Mouse (Mus musculus) embryonic facial prominence, embryonic 13.5 days (tissue): ENCODE data around the gene Muc3a. TPM values are rescaled to one million over a fixed set of nuclear protein-coding genes. Genes with fewer than 3 reads are reported as not detected.

Experiments
- ATAC-seq: fragments of 200-750 bp; cut with Nextera tagmentation; 2 replicates; pipeline ENCODE4 v1.8.0; 2017; ENCODE audit warnings: low read depth; ENCODE audit not compliant: insufficient number of reproducible peaks, insufficient read depth, low FRiP score, low TSS enrichment
- H3K27ac ChIP-seq: fragments of 300-500 bp; sonication (generic); 2 replicates; pipeline ENCODE4 v1.5.1; 2015; ENCODE audit warnings: moderate library complexity, mild to moderate bottlenecking, inconsistent platforms
- H3K27me3 ChIP-seq: fragments of 300-500 bp; sonication (generic); 2 replicates; pipeline ENCODE4 v1.6.1; 2015; ENCODE audit warnings: mild to moderate bottlenecking, inconsistent platforms
- H3K36me3 ChIP-seq: fragments of 300-500 bp; sonication (generic); 2 replicates; pipeline ENCODE4 v1.6.1; 2015; ENCODE audit warnings: mild to moderate bottlenecking, inconsistent platforms
- H3K4me1 ChIP-seq: fragments of 300-500 bp; sonication (generic); 2 replicates; pipeline ENCODE4 v1.6.1; 2015; ENCODE audit warnings: inconsistent platforms
- H3K4me2 ChIP-seq: fragments of 300-500 bp; sonication (generic); 2 replicates; pipeline ENCODE4 v1.6.1; 2015; ENCODE audit warnings: moderate library complexity, mild to moderate bottlenecking, inconsistent platforms
- H3K4me3 ChIP-seq: fragments of 300-500 bp; sonication (generic); 2 replicates; pipeline ENCODE4 v1.5.1; 2015; ENCODE audit warnings: mild to moderate bottlenecking, inconsistent platforms
- H3K9ac ChIP-seq: fragments of 300-500 bp; sonication (generic); 2 replicates; pipeline ENCODE4 v1.6.1; 2015; ENCODE audit warnings: mild to moderate bottlenecking, inconsistent platforms
- H3K9me3 ChIP-seq: fragments of 300-500 bp; sonication (generic); 2 replicates; pipeline ENCODE4 v1.6.1; 2016; ENCODE audit warnings: inconsistent platforms
- WGBS: fragments of 180-500 bp; shearing (Covaris S2); methylation state at CpG from one replicate; pipeline ENCODE4 v1.1.7; 2015; ENCODE audit warnings: mixed read lengths; 5-methylcytosine and 5-hydroxymethylcytosine counted together
- polyA plus RNA-seq: library from polyadenylated mRNA; unstranded; fragments of >200 nt; fragmentation: Nextera tagmentation; extraction: Ambion mirVana; gene quantifications from 2 replicates; pipeline ENCODE4 v1.2.1, GENCODE M21; 2015

The Muc3a gene
- polyA plus RNA-seq, result not detected in 2 replicates

DNA sequence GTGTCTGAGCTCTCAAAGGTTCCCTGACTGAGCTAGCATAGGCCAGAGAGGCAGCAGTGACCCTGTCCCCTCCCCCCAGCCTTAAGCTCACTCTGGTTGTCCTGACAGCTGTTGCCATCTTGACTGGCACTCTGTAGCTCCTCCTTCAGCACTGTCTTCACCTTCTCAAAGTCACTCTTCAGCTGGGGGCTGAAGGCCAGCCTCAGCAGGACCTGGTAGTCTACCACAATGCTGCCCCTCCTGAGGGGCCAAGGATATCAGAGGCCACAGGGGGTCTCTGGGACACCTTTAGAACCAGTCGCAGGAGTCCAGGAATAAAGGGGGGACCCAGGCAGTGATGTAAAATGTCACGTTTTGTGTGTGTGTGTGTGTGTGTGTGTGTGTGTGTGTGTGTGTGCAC is at the start of gene Muc3a:
TSS of gene Muc3a (minus strand) at position 101 of the 400 bp plus-strand sequence.
- Histone ChIP-seq H3K36me3 (no peaks in the 10 kb centered on the region), H3K4me1 (no peaks in the 10 kb centered on the region), H3K4me2 (no peak within 1 kb of the TSS), H3K27me3 (0 out of 2 replicates have a peak, but pooled peaks cover 6% of the 10 kb centered on the region), H3K27ac (no peak within 1 kb of the TSS), H3K9ac (no peak within 1 kb of the TSS), H3K9me3 (no peaks in the 10 kb centered on the region), H3K4me3 (no peak within 1 kb of the TSS)
- 65% methylated on average over 2 of the region's 2 CpGs for WGBS
- ATAC-seq, result no peak

DNA sequence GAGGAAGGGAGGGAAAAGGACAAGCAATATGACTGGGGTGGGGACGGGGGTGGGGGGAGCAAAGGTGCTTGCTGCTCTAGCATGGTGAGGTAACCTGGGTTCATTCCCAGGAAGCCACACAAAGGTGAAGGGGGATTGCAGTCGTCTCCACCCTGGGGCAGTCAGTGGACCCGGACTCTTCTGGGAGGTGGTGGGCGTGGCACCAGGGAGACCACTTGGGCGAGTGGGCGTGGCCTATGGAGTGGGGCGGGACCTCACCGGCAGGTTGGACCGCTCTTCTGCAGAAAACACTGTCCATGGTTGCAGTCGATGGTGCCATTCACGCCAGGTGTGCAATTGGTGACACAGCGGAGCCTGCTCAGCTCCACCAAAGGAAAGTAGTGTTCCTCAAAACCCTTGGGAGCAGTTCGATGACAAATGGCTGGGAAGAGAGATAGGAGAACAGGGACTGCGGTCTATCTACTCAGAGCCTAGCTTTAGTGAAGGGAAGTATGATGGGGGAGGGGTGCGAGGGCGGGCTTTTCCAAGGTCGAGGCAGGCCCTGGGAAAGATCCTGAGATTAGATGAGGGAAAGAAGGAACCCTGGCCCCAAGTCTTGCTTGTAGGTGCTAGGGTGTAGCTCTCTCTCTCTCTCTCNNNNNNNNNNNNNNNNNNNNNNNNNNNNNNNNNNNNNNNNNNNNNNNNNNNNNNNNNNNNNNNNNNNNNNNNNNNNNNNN is 917 bp downstream of the Muc3a start:
- Histone ChIP-seq H3K9ac (no peak overlapping the region), H3K4me2 (no peak overlapping the region), H3K4me1 (no peaks in the 10 kb centered on the region), H3K4me3 (no peak overlapping the region), H3K36me3 (no peaks in the 10 kb centered on the region), H3K9me3 (no peaks in the 10 kb centered on the region), H3K27me3 (0 out of 2 replicates have a peak, but pooled peaks cover 6% of the 10 kb centered on the region), H3K27ac (no peak overlapping the region)
- no peak for ATAC-seq
- 20% methylated on average over 17 of the region's 17 CpGs for WGBS

- Histone ChIP-seq H3K9me3 (no peaks in the 10 kb centered on the region), H3K4me2 (no peak overlapping the region), H3K27me3 (0 out of 2 replicates have a peak, but pooled peaks cover 6% of the 10 kb centered on the region), H3K4me1 (no peaks in the 10 kb centered on the region), H3K36me3 (no peaks in the 10 kb centered on the region), H3K9ac (no peak overlapping the region), H3K4me3 (no peak overlapping the region), H3K27ac (no peak overlapping the region)
- no peak for ATAC-seq
- 65% methylated on average over 8 of the region's 8 CpGs for WGBS
Observed at GRCm38 (mm10) chr5:137210689-137211088, 1.5 kb downstream of the Muc3a start.

- Histone ChIP-seq H3K4me3 (no peak overlapping the region), H3K4me1 (no peaks in the 10 kb centered on the region), H3K27me3 (0 out of 2 replicates have a peak, but pooled peaks cover 6% of the 10 kb centered on the region), H3K36me3 (no peaks in the 10 kb centered on the region), H3K9ac (no peak overlapping the region), H3K27ac (no peak overlapping the region), H3K4me2 (no peak overlapping the region), H3K9me3 (no peaks in the 10 kb centered on the region)
- ATAC-seq, result no peak
- 77% methylated on average over 3 of the region's 3 CpGs for WGBS
Observed at GRCm38 (mm10) chr5:137205301-137205700, 6.9 kb downstream of the Muc3a start.

DNA sequence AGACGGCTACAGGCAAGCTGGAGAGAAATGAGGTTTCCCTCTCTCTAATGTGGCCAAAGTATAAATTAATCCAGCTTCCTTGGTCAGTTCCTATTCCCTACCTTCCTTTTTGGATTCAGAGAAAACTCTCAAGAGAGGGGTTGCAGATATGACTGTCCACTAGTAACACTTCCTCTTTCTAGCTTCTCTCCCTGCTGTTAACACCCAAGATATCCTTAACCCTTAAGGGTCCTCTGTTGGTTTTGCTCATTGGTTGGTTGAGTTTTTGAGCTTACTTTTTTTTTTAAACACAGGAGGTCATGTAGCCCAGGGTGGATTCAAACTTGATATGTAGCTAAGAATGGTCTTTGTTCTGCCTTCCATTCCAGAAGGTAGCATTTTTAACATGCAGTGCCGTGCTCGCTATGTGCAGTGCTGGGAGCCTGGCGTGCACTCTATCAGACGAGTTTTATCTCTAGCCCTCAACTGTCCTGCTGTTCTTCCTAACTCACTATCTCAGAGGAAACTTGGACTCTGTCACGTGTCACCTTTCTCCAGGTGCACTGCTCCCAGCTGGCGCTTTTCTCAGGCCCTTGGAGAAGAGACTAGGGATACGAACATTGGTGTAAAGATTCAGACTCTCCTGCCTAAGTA is 17.6 kb downstream of the Muc3a start:
- 77% methylated on average over 8 of the region's 8 CpGs for WGBS

DNA sequence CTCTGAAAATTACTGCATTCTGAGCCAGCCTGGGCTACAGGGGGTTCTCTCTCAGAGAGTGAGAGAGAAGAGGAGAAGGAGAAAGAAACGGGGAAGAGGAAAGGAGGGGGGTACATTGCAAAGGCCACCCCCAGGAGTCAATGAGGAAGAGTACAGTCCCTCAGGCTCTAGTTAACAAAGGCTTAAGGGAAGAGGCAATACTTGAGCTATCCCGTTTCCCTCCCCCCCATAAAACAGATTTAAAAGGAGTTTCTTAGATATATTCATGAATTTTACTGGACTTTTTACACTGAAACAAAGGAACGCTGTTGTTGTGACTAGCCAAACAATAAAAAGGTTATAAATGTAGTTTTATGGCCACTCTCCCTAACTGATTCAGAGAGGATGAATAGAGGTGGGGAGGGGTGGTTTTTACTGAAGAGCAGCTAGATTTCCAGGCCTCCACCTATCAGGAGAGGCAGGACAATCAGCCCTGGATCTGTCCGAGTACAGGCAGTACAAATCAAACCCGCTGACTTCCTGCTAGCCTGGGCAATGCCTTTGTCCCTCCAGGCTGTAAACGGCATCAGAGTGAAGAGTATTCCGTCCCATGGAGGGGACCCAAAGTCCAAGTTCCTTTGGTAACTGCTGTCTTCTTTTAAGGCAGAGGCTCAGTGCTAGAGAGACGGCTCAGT is 18.8 kb downstream of the Muc3a start:
- no peak for ATAC-seq

More for the DNA sequence above, 17.6 kb downstream of the Muc3a start:
- H3K4me1 ChIP-seq, result no peaks in the 10 kb centered on the region
- no peak for ATAC-seq
- H3K36me3 ChIP-seq, result no peaks in the 10 kb centered on the region
- H3K9me3 ChIP-seq, result no peaks in the 10 kb centered on the region
- H3K27me3 ChIP-seq, result peaks cover 5% of the 10 kb centered on the region
- H3K27ac ChIP-seq, result no peak overlapping the region
- no peak overlapping the region for H3K9ac ChIP-seq
- H3K4me3 ChIP-seq, result no peak overlapping the region
- no peak overlapping the region for H3K4me2 ChIP-seq

DNA sequence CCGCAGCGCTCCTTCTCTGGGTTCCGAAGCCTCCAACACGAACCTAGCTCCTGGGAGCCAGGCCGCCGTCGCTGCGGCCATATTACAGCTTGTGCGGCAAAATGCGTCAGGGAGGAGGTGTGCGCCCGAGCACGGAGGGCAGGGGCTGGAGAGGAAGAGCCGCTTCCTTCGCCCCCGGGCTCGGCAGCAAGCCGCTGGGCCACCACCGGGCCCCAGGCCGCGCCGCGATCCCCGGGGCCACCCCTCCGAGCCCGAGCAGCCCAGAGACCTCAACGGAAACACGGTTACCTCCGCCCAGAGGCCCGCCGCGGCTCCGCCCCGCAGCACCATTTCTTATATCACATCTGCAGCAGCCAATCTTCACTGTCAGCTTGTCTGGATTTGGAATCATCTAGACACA is 22.9 kb downstream of the Muc3a start:
- Histone ChIP-seq H3K9me3 (no peaks in the 10 kb centered on the region), H3K4me1 (no peaks in the 10 kb centered on the region), H3K36me3 (no peaks in the 10 kb centered on the region), H3K9ac (peak overlapping the region; percentile 79), H3K27me3 (peaks cover 23% of the 10 kb centered on the region), H3K4me3 (peak overlapping the region; percentile 56), H3K27ac (no peak overlapping the region), H3K4me2 (peak overlapping the region; percentile 87)
- no peak for ATAC-seq
- WGBS, result 1% methylated on average over 34 of the region's 34 CpGs

More for the DNA sequence above, 18.8 kb downstream of the Muc3a start:
- Histone ChIP-seq H3K27me3 (peaks cover 15% of the 10 kb centered on the region), H3K4me3 (no peak overlapping the region), H3K9ac (no peak overlapping the region), H3K27ac (no peak overlapping the region), H3K4me1 (no peaks in the 10 kb centered on the region), H3K9me3 (no peaks in the 10 kb centered on the region), H3K36me3 (no peaks in the 10 kb centered on the region), H3K4me2 (no peak overlapping the region)
- WGBS, result 63% methylated on average over 8 of the region's 8 CpGs

DNA sequence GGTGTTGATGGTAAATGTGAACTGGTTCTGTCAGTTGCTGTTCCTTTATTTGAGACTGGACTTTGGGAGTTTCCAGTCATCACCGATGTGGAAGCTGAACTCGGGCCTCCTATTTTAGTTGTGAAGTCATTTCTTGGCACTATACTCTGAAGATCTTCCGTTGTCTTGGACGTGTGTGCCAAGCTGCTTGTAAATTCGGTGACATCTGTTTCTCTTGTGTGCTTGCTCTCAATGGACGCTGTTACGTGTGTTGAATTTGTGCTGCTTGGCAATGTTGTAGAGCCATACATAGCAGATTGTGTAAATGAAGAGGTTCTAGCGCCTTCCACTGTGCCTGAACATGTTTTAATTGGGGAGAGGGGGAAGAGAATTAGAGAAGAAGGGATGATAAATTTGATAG is 26.8 kb downstream of the Muc3a start:
- Histone ChIP-seq H3K9ac (no peak overlapping the region), H3K4me3 (no peak overlapping the region), H3K9me3 (no peaks in the 10 kb centered on the region), H3K4me2 (no peak overlapping the region), H3K36me3 (no peaks in the 10 kb centered on the region), H3K4me1 (no peaks in the 10 kb centered on the region), H3K27me3 (peaks cover 23% of the 10 kb centered on the region), H3K27ac (no peak overlapping the region)
- no peak for ATAC-seq
- 84% methylated on average over 8 of the region's 8 CpGs for WGBS

DNA sequence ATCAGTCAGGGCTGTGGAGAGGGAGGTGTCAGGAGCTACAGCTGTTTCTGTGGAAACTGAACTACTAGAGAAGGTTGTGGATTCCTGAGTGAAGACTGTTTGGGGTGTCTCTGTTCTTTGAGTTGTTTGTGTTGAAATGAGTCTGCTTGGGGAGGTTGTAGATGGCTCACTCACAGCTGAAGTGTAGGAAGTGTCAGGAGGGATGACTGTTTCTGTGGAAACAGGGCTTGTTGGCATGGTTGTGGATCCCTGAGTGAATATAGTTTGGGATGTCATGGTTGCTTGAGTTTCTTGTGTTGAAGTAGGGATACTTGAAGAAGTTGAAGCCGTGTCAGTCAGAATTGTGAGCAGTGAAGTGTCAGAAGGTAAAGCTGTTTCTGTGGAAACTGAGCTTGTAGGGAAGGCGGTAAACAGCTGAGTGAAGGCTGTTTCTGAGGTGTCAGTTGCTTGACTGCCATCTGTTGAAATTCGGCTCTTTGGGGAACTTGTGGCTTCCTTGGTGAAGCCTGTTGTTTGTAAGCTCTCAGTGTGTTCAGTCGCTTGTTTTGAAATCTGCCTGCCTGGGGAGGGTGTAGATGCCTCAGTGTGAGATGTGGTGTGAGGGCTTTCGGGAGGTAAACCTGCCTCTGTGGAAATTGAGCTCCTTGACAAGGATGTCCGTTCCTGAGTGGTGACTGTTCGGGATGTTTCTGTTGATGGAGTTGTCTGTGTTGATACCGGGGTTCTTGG is 32.4 kb downstream of the Muc3a start:
- no peak overlapping the region for H3K4me3 ChIP-seq
- peaks cover 9% of the 10 kb centered on the region for H3K27me3 ChIP-seq
- WGBS, result 80% methylated on average over 8 of the region's 8 CpGs
- no peaks in the 10 kb centered on the region for H3K9me3 ChIP-seq
- ATAC-seq, result no peak
- no peak overlapping the region for H3K9ac ChIP-seq
- no peaks in the 10 kb centered on the region for H3K4me1 ChIP-seq
- no peak overlapping the region for H3K4me2 ChIP-seq
- no peaks in the 10 kb centered on the region for H3K36me3 ChIP-seq
- H3K27ac ChIP-seq, result no peak overlapping the region

DNA sequence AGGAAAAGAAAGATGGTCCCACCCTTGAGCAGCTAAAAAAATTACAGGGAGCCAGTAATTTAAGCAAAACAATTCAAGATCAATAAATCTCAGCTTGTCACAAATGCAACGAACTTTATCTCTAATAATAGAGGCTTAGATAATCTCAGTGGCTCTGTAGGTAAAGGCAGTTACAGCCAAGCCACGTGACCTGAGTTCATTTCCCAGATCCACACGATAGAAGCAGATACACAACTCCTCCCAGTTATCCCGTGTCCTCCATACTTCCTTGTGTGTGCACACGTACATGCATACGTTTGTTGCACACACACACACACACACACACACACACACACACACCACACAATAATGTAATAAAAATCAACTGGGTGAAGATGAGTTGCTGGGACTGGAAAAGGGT is 38.2 kb downstream of the Muc3a start:
- no peaks in the 10 kb centered on the region for H3K4me1 ChIP-seq
- H3K36me3 ChIP-seq, result no peaks in the 10 kb centered on the region
- H3K27me3 ChIP-seq, result peaks cover under 1% of the 10 kb centered on the region; the same call in 1 of the 2 replicates
- no peak overlapping the region for H3K4me2 ChIP-seq
- no peak for ATAC-seq
- no peak overlapping the region for H3K4me3 ChIP-seq
- H3K9me3 ChIP-seq, result no peaks in the 10 kb centered on the region
- 77% methylated on average over 6 of the region's 6 CpGs for WGBS
- H3K9ac ChIP-seq, result no peak overlapping the region
- H3K27ac ChIP-seq, result no peak overlapping the region

DNA sequence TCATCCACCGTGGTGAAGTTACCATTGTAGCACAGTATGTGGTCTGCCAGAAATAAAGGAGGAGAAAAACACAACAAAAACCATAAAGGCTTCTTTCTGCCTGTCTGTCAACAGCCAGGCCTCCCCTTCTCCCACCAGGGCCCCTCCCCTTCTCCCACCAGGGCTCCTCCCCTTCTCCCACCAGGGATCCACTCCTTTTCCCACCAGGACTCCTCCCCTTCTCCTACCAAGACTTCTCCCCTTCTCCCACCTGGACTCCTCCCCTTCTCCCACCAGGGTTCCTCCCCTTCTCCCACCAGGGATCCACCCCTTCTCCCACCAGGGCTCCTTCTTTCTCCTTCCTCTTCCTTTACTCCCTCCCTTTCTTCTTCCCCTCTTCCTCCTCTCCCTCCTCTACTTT is 39.6 kb downstream of the Muc3a start:
- no peak overlapping the region for H3K4me3 ChIP-seq
- no peaks in the 10 kb centered on the region for H3K27me3 ChIP-seq
- H3K4me2 ChIP-seq, result no peak overlapping the region
- WGBS, result 17% methylated on average over 1 of the region's 1 CpGs
- H3K4me1 ChIP-seq, result no peaks in the 10 kb centered on the region
- H3K9me3 ChIP-seq, result no peaks in the 10 kb centered on the region
- ATAC-seq, result no peak
- no peaks in the 10 kb centered on the region for H3K36me3 ChIP-seq
- no peak overlapping the region for H3K9ac ChIP-seq
- H3K27ac ChIP-seq, result no peak overlapping the region
